Mouse (Mus musculus): ENCODE data around the gene Pdia5. TPM values are rescaled to one million over a fixed set of nuclear protein-coding genes. Genes with fewer than 3 reads are reported as not detected.

Pdia5 gene
- polyA plus RNA-seq, 1 experiment from 2014 or later = 23.5 TPM

- DNase-seq (ENCODE audit: low spot score) = no peak
- no peak overlapping the region for H3K27ac ChIP-seq (replicated peaks)
- H3K4me3 ChIP-seq = no peak overlapping the region
- H3K36me3 ChIP-seq (replicated peaks) = no peaks in the 10 kb centered on the region
- H3K27me3 ChIP-seq (replicated peaks; ENCODE audit: low read depth, poor library complexity, severe bottlenecking) = no peaks in the 10 kb centered on the region
- H3K4me1 ChIP-seq = peaks cover 3% of the 10 kb centered on the region
- WGBS = 86% methylated on average over 8 of the region's 8 CpGs
- H3K9me3 ChIP-seq = peaks cover 5% of the 10 kb centered on the region; the same call in 1 of the 2 replicates
Measured at GRCm38 (mm10) chr16:35504266-35504665, 13.6 kb upstream of the Pdia5 start.

DNA sequence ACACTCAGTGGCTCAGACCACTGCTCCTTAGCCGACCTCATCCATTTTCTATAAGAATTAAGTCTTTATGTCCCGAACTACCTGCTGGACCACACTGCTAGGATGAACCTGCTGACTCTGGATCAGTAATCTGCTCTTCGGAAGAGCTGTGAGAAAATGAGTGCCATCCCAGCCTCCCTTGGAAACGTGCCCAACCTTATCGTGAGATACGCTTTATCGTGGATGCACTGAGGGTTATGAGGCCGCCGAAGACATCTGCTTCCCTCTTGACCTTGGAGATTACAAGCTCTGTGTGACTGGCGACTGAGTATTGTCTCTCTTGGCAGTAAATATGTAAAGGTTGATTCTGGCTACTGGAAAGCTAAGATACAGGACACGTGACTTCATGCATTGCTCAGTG is 11.8 kb upstream of the Pdia5 start:
- Histone ChIP-seq H3K9me3 (peaks cover 5% of the 10 kb centered on the region; the same call in 1 of the 2 replicates), H3K27me3 (replicated peaks; ENCODE audit: low read depth, poor library complexity, severe bottlenecking) (no peaks in the 10 kb centered on the region), H3K4me3 (no peak overlapping the region), H3K36me3 (replicated peaks) (no peaks in the 10 kb centered on the region), H3K27ac (replicated peaks) (no peak overlapping the region), H3K4me1 (no peaks in the 10 kb centered on the region)
- no peak for DNase-seq (ENCODE audit: low spot score)
- 90% methylated on average over 11 of the region's 11 CpGs for WGBS

GRCm38 (mm10) chr16:35501106-35501760 is 10.6 kb upstream of the Pdia5 start:
- Histone ChIP-seq H3K27ac (replicated peaks) (no peak overlapping the region), H3K4me3 (no peak overlapping the region), H3K36me3 (replicated peaks) (no peaks in the 10 kb centered on the region), H3K4me1 (no peaks in the 10 kb centered on the region), H3K9me3 (peaks cover 5% of the 10 kb centered on the region; the same call in 1 of the 2 replicates), H3K27me3 (replicated peaks; ENCODE audit: low read depth, poor library complexity, severe bottlenecking) (no peaks in the 10 kb centered on the region)
- WGBS = 78% methylated on average over 4 of the region's 4 CpGs
- DNase-seq (ENCODE audit: low spot score) = no peak

- no peak for DNase-seq (ENCODE audit: low spot score)
- Histone ChIP-seq H3K4me3 (no peak overlapping the region), H3K36me3 (replicated peaks) (no peaks in the 10 kb centered on the region), H3K4me1 (no peaks in the 10 kb centered on the region), H3K27ac (replicated peaks) (no peak overlapping the region), H3K9me3 (peaks cover 5% of the 10 kb centered on the region; the same call in 1 of the 2 replicates), H3K27me3 (replicated peaks; ENCODE audit: low read depth, poor library complexity, severe bottlenecking) (no peaks in the 10 kb centered on the region)
- 88% methylated on average over 3 of the region's 3 CpGs for WGBS
Measured at GRCm38 (mm10) chr16:35500342-35500741, 9.7 kb upstream of the Pdia5 start.

GRCm38 (mm10) chr16:35489793-35490192 is 880 bp downstream of the Pdia5 start:
- H3K4me3 ChIP-seq = peak overlapping the region; percentile 90
- 9% methylated on average over 10 of the region's 10 CpGs for WGBS
- H3K27me3 ChIP-seq (replicated peaks; ENCODE audit: low read depth, poor library complexity, severe bottlenecking) = 0 out of 2 replicates have a peak, but pooled peaks cover 4% of the 10 kb centered on the region
- no peak for DNase-seq (ENCODE audit: low spot score)
- H3K9me3 ChIP-seq = no peaks in the 10 kb centered on the region
- H3K27ac ChIP-seq (replicated peaks) = peak overlapping the region; percentile 82; the same call in 1 of the 2 replicates
- H3K36me3 ChIP-seq (replicated peaks) = no peaks in the 10 kb centered on the region
- peaks cover 44% of the 10 kb centered on the region for H3K4me1 ChIP-seq

DNA sequence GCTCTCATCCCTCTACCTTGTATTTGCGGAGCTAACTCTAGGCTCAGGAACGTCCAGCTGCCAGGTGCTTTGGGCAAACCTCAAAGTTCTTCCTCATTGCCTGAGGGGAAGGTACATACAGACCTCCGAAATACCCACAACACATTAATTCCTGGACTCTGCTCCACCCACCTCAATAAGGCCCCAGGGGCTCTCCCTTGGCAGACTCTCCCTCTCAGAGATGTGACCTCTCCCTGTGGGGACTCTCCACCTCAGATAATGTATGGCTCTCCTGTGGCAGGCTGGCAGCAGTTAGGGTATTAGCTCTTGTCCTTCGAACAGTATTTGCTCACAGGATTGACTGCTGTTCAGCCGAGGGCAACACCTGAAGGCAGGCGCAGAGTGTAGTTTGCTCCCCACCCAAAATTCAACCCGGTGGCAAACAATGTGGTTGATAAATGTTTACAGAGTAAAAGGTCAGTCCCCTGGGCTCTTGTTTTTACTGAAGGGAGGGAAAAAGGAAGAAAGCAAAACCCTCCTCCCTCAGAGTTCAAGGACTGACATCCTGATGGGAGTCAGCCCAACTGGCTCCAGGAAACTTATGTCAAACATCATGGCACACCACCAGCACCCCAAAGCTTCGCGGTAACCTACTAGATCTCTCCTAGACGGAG is 1.5 kb downstream of the Pdia5 start:
- Histone ChIP-seq H3K36me3 (replicated peaks) (no peaks in the 10 kb centered on the region), H3K27ac (replicated peaks) (no peak overlapping the region), H3K27me3 (replicated peaks; ENCODE audit: low read depth, poor library complexity, severe bottlenecking) (0 out of 2 replicates have a peak, but pooled peaks cover 4% of the 10 kb centered on the region), H3K9me3 (no peaks in the 10 kb centered on the region), H3K4me3 (peak overlapping the region; percentile 90), H3K4me1 (peaks cover 50% of the 10 kb centered on the region)
- 50% methylated on average over 10 of the region's 10 CpGs for WGBS
- no peak for DNase-seq (ENCODE audit: low spot score)

DNA sequence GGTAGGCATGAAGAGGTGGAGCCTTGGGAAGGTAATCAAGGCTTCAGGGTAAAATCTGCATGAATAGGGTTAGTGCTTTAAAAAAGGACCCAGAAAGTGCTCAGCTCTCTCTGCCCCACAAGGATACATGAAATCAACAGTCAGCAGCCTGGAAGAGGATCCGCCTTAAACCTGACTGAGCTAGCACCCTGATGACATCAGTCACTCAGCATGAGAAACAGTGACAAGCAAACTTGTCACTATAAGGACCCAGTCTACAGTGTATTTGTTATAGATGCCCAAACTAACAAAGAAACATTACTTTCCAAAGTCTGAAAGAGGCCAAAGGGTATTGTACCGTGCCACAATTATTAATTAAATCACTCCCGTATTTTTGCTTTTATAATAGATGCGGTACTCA is 2.9 kb downstream of the Pdia5 start:
- Histone ChIP-seq H3K4me1 (peaks cover 56% of the 10 kb centered on the region), H3K27me3 (replicated peaks; ENCODE audit: low read depth, poor library complexity, severe bottlenecking) (0 out of 2 replicates have a peak, but pooled peaks cover 4% of the 10 kb centered on the region), H3K36me3 (replicated peaks) (no peaks in the 10 kb centered on the region), H3K27ac (replicated peaks) (no peak overlapping the region), H3K9me3 (no peaks in the 10 kb centered on the region), H3K4me3 (no peak overlapping the region)
- no peak for DNase-seq (ENCODE audit: low spot score)
- 86% methylated on average over 4 of the region's 4 CpGs for WGBS

DNA sequence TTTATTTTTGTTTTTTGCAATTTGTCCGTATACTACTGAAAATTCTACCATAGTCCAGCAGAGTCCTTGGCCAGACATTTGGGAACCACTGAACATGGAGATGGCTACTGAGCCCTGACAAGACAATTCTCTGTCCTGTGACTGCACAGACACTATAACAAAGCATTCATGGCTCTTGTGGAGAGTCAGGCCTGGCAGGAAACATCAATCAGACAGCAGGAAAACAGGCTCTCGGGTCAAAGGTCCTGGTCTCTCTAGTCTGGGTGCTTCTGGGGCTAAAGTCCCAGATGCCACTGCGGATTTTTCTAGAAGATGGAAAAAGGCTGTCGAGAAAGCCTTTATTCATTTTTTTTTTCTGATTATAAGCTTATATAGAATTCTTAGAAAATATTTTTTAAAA is 3.6 kb downstream of the Pdia5 start:
- DNase-seq (ENCODE audit: low spot score) = peak; percentile 36
- Histone ChIP-seq H3K27ac (replicated peaks) (no peak overlapping the region), H3K4me3 (no peak overlapping the region), H3K36me3 (replicated peaks) (peaks cover under 1% of the 10 kb centered on the region; the same call in 1 of the 2 replicates), H3K4me1 (peaks cover 56% of the 10 kb centered on the region), H3K9me3 (no peaks in the 10 kb centered on the region), H3K27me3 (replicated peaks; ENCODE audit: low read depth, poor library complexity, severe bottlenecking) (0 out of 2 replicates have a peak, but pooled peaks cover 4% of the 10 kb centered on the region)
- WGBS = 23% methylated on average over 4 of the region's 4 CpGs

GRCm38 (mm10) chr16:35485711-35486110 is 5.0 kb downstream of the Pdia5 start:
- H3K27ac ChIP-seq (replicated peaks) = peak overlapping the region; percentile 59; the same call in 1 of the 2 replicates
- H3K27me3 ChIP-seq (replicated peaks; ENCODE audit: low read depth, poor library complexity, severe bottlenecking) = 0 out of 2 replicates have a peak, but pooled peaks cover 4% of the 10 kb centered on the region
- WGBS = 85% methylated on average over 9 of the region's 9 CpGs
- DNase-seq (ENCODE audit: low spot score) = no peak
- H3K4me1 ChIP-seq = peaks cover 53% of the 10 kb centered on the region
- H3K9me3 ChIP-seq = no peaks in the 10 kb centered on the region
- H3K4me3 ChIP-seq = no peak overlapping the region
- H3K36me3 ChIP-seq (replicated peaks) = peaks cover 4% of the 10 kb centered on the region; the same call in 1 of the 2 replicates

DNA sequence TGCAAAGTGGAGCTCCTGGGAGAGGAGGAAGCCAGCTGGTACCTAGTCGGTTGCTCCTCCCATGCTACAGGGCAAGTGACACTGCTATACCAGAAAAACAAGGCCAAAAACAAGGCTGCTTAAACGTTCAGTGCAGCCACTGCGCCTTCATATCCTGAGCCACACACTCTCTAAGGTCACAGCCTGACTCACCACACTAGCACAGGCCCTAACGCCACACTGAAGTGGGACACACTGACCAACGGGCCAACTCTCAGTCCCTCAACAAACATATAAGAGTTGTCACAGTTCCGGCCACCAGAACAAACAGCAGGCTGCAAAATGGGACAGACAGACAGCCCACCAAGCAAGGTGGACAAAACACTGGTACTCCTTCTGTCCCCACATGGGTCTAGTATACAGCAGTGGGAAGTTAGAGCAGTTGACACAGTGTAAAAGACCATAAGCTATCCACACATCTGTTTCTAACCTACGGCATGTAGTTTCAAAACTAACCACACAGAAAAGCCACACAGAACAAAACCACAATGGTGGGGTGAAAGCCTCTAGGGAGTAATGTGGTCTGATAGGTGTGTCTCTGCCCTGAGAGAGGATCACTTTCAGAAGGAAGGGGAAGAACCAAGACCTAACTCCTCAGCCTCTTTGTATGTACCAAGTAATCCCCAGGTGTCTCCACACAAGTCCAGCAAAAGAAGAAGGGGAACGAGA is 6.0 kb downstream of the Pdia5 start:
- no peak overlapping the region for H3K4me3 ChIP-seq
- H3K4me1 ChIP-seq = peaks cover 46% of the 10 kb centered on the region

GRCm38 (mm10) chr16:35484105-35484504 is 6.6 kb downstream of the Pdia5 start:
- Histone ChIP-seq H3K27me3 (replicated peaks; ENCODE audit: low read depth, poor library complexity, severe bottlenecking) (no peaks in the 10 kb centered on the region), H3K27ac (replicated peaks) (no peak overlapping the region; the same call in 1 of the 2 replicates), H3K4me1 (peaks cover 40% of the 10 kb centered on the region), H3K36me3 (replicated peaks) (peaks cover 11% of the 10 kb centered on the region), H3K4me3 (no peak overlapping the region), H3K9me3 (no peaks in the 10 kb centered on the region)
- 43% methylated on average over 4 of the region's 4 CpGs for WGBS
- no peak for DNase-seq (ENCODE audit: low spot score)

More for the DNA sequence above, 6.0 kb downstream of the Pdia5 start:
- peaks cover 11% of the 10 kb centered on the region for H3K36me3 ChIP-seq (replicated peaks)
- DNase-seq (ENCODE audit: low spot score) = no peak
- no peaks in the 10 kb centered on the region for H3K9me3 ChIP-seq
- 83% methylated on average over 8 of the region's 8 CpGs for WGBS
- 0 out of 2 replicates have a peak, but pooled peaks cover 2% of the 10 kb centered on the region for H3K27me3 ChIP-seq (replicated peaks; ENCODE audit: low read depth, poor library complexity, severe bottlenecking)
- H3K27ac ChIP-seq (replicated peaks) = no peak overlapping the region; the same call in 1 of the 2 replicates

- H3K27ac ChIP-seq (replicated peaks) = no peak overlapping the region
- DNase-seq (ENCODE audit: low spot score) = no peak
- peaks cover 7% of the 10 kb centered on the region for H3K4me1 ChIP-seq
- no peak overlapping the region for H3K4me3 ChIP-seq
- 82% methylated on average over 6 of the region's 6 CpGs for WGBS
- no peaks in the 10 kb centered on the region for H3K27me3 ChIP-seq (replicated peaks; ENCODE audit: low read depth, poor library complexity, severe bottlenecking)
- H3K36me3 ChIP-seq (replicated peaks) = peaks cover 14% of the 10 kb centered on the region
- H3K9me3 ChIP-seq = no peaks in the 10 kb centered on the region
Measured at GRCm38 (mm10) chr16:35479301-35479700, 11.4 kb downstream of the Pdia5 start.

Measured in embryonic facial prominence, embryonic 10.5 days (tissue).